Mouse (Mus musculus): ENCODE measurements around the gene Doc2a. TPM values are rescaled to one million over a fixed set of nuclear protein-coding genes. Genes with fewer than 3 reads are reported as not detected.

Gene Doc2a
- total RNA-seq, 2 experiments from 2014 or later = not detected

DNA sequence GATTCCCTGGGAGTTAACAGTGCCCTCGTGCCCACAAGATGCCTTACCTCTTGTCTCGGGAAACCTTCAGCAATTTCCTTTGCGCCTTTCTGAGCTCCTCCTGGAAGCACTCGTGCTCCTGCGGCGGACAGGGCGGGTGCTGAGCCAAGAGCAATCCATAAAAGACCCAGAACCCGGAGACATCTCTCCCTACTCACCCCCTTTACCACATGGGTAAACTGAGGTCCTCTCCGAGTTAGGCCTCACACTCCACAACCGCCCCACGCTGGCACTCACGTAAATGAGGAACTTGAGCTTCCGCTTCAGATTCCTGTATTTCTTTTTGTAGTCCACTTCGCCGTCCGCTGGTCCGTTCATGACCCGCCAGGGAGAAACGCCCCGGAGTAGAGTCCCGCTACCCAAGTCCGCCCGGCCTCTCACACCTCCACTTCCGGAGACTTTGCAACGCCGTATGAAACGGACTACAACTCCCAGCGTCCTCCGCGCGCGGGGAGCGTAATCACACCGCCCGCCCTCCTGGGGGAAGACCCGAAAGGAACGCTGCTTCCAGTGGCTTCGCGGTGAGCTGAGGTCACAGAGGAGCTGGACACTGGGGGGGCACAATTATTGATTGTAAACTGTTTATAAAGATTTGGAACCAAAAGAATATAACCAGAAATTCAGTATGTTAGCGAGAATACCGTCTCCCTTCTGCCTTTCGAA is 14.4 kb downstream of the Doc2a start, which contains the start of gene Hirip3:
Gene Hirip3 (plus strand): TSS at position 544 of the 702 bp plus-strand sequence.
- no peak for TF ChIP-seq CTCF (IDR thresholded peaks at IDR 0.05)
- intact Hi-C loops (cut with DNase I) = loop anchor here (2.0 to 5.0 kb wide), 2 partner anchors 21 to 39 kb away; no protein-coding TSS in a partner anchor
- Histone ChIP-seq H3K4me3 (peak within 1 kb of the TSS; percentile 87), H3K27ac (peak within 1 kb of the TSS; percentile 95)
- peak; percentile 97 for DNase-seq

DNA sequence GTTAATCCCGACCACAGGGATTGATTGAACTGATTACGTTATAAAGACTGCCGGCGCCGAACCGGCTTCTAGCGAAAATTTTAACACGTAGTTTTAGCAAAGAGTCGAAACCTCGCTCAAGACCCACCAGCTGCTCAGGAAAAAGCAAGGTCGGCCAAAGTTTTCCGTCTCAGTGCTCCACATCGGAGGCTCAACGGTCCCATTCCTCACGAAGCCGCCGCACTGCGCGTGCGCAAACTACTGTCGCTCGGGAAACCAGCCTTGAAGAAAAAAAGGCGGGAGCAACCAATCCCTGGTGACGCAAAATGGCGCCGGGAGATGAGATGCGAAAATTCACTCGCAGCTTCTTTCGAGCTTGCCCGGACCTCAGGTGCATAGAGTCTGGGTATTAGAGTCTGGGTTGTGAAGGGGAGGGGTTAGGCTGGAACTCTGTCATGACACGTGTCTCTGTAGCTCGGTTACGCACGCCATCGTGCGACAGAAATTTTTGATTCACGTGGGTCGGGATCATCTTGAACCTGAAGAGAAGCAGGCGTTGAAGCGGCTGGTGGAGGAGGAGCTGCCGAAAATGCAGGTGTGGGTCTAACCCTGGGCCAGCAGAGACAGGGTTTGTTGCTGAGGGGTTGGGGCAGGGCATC is 15.1 kb downstream of the Doc2a start, which contains the start of gene Ino80e:
Gene Ino80e (minus strand): TSS at position 231 of the 638 bp plus-strand sequence.
- peak within 1 kb of the TSS; percentile 95 for H3K27ac ChIP-seq
- H3K4me3 ChIP-seq = peak within 1 kb of the TSS; percentile 87
- intact Hi-C loops (cut with DNase I) = loop anchor here (2.0 to 5.0 kb wide), 2 partner anchors 21 to 40 kb away; no protein-coding TSS in a partner anchor
- DNase-seq = peak; percentile 95
- TF ChIP-seq CTCF (IDR thresholded peaks at IDR 0.05) = 0 out of 2 replicates have a peak, but pooled peaks have one; percentile 3

DNA sequence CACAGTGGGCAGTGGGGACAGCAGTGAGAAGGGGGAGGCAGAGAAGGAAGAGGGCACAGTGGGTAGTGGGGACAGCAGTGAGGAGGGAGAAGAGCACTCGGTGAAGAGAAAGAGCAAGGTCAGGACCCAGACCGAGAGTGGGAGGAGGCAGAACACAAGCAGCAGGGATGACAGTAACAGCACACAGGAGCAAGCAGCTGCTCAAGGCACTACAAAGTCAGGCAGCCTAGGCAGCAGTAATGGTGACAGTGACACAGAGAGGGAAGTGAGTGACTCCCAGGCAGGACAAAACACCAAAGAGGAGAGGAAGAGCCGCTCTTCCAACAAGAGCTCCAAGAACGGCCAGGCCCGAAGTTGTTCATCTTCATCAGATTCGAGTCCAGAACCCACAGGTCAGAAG is 16.6 kb downstream of the Doc2a start:
- no peak for DNase-seq
- no peak for TF ChIP-seq CTCF (IDR thresholded peaks at IDR 0.05)
- Histone ChIP-seq H3K27ac (no peak overlapping the region), H3K4me3 (no peak overlapping the region)
- intact Hi-C loops (cut with DNase I) = loop anchor here (2.0 to 5.0 kb wide), 2 partner anchors 19 to 41 kb away; no protein-coding TSS in a partner anchor

DNA sequence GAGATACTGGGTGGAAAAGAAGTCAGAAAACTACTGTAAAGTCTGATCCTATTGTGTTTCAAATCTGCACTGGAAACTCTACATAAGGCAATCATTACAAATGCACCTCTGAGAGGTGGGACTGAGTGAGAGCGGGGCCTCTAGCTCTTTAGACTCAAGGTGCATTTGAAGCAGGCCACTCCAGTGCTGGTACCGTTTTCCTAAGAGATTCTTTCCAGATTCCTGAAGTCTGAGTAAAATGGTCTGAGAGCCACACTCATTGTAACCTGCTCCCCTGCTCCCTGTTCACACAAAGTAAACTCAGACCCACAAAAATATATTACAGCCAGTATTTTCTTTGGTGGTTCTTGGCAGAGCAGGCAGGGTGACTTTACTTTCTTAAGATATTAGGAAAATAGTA is 20.3 kb downstream of the Doc2a start:
- Histone ChIP-seq H3K27ac (no peak overlapping the region), H3K4me3 (no peak overlapping the region)
- DNase-seq = no peak
- intact Hi-C loops (cut with DNase I) = no loop called here
- TF ChIP-seq CTCF (IDR thresholded peaks at IDR 0.05) = no peak

DNA sequence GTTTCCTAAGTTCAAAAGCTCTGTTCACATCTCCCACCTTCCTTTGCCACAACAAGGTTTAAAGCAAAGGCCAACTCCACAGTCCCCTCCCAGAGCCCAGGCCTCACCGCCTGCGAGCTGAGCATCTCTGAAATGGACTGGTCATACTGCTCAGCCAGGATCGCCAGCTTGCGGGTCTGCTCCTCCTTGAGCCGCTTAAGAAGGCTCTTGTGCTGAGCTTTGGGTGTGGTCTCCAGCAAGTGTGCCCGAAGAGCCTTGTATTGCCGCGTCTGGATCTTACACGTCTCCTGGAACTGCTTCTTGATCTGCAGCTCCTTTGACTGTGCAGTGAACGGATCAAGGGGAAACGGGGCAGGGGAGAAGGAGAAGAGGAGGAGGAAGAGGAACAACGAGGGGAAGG is 20.8 kb downstream of the Doc2a start:
- intact Hi-C loops (cut with DNase I) = no loop called here
- no peak for DNase-seq
- no peak for TF ChIP-seq CTCF (IDR thresholded peaks at IDR 0.05)

DNA sequence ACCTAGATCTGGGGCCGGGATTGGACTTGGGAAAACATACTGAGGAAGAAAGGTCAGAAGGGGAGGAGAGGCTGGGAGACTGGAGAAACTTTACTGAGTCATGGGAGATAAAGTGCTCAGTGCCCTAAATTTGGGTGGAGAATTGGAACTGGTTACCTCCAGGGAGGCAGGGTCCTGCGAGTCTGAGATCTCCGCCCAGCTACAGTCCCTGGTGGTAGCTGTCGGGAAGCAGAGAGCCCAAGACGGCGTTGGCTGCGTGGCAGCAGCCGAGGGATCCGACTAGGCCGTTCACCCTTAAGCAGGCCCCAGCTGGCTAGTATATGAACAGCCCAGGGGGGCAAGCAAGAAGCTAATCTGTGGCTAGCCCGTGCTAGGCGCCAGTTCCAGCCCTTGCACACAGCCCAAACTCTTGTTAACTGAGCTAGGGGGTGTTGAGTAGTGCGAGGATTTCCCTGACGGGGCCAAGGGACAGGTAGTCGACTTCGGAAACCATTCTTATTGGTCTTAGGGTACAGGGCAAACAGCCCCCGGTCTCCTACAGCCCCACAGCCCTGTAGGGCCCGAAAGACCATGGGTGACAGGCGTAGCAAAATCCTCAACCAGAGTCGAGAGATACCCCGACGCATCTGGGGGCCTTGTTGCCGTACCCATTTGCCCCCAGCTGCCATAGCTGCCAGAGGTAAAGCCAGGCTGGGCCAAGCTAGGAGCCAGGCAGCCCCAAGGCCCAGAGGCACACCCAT is 22.7 kb downstream of the Doc2a start:
- intact Hi-C loops (cut with DNase I) = no loop called here
- TF ChIP-seq CTCF (IDR thresholded peaks at IDR 0.05) = no peak

More for the DNA sequence above, 20.8 kb downstream of the Doc2a start:
- Histone ChIP-seq H3K27ac (no peak overlapping the region), H3K4me3 (no peak overlapping the region)

DNA sequence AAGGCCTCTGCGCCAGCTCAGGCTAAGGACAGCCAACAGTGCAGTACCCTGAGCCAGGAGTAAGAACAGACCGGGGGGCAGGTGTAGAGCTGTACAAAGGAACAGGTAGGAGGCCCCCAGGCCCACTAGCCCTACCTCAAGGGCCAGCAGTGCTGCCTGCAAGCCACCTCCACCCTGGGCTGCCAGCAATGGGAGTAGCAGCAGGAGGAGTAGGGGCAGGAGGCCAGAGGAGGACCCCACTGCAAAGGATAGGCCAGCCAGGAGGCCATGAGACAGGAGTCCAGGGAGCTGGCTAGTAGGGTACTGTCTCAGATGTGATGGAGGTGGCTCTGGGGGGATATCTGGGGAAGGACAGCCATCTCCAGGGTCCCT is 23.3 kb downstream of the Doc2a start:
- TF ChIP-seq CTCF (IDR thresholded peaks at IDR 0.05) = no peak
- no peak for DNase-seq
- intact Hi-C loops (cut with DNase I) = no loop called here
- no peak overlapping the region for H3K4me3 ChIP-seq
- peak overlapping the region; percentile 35 for H3K27ac ChIP-seq

More for the DNA sequence above, 22.7 kb downstream of the Doc2a start:
- peak overlapping the region; percentile 35 for H3K27ac ChIP-seq
- H3K4me3 ChIP-seq = no peak overlapping the region
- no peak for DNase-seq

DNA sequence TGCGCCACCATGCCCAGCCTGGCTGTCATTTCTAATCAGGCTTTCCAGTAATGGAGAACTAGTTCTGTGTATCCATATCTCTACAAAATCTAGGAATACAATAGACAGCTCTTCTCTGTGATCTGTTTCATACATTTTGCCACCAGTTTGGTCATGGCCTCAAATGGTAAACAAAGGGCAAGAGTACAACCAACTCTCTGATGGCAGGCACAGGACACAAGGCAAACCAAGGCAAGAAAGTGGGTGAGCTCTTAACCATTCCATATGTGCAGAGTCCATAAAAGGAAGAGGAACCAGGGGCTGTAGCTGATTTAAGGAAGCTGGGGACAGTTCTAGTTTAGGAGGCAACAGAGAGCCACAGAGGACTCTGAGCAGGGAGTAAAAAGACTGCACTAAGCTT is 30.0 kb downstream of the Doc2a start:
- intact Hi-C loops (cut with DNase I) = no loop called here
- no peak for DNase-seq
- Histone ChIP-seq H3K27ac (no peak overlapping the region), H3K4me3 (no peak overlapping the region)
- no peak for TF ChIP-seq CTCF (IDR thresholded peaks at IDR 0.05)

DNA sequence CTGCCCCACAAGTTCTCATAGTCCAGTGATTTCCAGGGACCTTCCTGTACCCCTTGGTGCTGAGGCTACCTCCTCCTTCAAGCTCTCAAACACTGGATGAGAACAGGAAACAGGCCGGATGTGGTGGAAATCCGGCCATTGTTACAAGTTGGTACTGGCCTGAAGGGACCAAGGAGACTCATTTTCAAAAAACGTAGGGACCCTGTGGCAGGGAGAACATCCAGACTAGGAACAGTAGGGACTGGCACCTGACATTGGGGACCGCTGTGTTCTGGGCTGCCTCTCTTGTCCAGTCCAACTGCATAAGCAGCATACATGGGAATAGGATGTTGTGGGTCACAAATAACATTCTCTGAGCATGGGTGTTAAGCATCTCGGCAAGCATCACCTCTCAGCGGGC is 33.8 kb downstream of the Doc2a start:
- TF ChIP-seq CTCF (IDR thresholded peaks at IDR 0.05) = no peak
- intact Hi-C loops (cut with DNase I) = loop anchor here (5.0 kb wide), 1 partner anchor 59 kb away; no protein-coding TSS in a partner anchor
- DNase-seq = no peak
- peak overlapping the region; percentile 94 for H3K4me3 ChIP-seq
- H3K27ac ChIP-seq = peak overlapping the region; percentile 97

DNA sequence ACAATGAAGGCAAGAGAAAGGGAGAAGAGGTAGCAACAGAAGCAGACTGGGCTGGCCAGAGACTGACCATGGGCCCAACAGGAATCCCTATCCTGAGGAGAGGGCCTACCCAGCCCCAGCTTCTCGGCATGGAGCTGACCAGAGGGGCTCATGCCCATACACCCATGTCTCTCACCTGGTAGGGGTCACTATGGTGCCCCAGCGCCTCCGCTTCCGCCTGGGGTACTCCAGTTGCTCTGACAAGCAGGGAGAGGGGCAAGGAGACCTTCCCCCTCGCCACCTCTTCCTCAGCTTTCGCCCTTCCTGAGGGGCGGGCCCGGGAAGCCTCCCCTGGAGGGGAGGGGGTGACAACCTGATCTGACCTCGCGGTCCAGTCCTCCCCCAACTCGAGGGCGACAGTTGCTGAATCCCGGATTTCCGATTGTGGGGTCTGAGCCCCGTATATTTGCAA is 36.5 kb downstream of the Doc2a start:
- Histone ChIP-seq H3K27ac (peak overlapping the region; percentile 97), H3K4me3 (peak overlapping the region; percentile 94)
- intact Hi-C loops (cut with DNase I) = loop anchor here (2.0 to 5.0 kb wide), 3 partner anchors 15 to 61 kb away; partner anchors contain the start of gene Ino80e
- no peak for TF ChIP-seq CTCF (IDR thresholded peaks at IDR 0.05)
- DNase-seq = peak; percentile 30

DNA sequence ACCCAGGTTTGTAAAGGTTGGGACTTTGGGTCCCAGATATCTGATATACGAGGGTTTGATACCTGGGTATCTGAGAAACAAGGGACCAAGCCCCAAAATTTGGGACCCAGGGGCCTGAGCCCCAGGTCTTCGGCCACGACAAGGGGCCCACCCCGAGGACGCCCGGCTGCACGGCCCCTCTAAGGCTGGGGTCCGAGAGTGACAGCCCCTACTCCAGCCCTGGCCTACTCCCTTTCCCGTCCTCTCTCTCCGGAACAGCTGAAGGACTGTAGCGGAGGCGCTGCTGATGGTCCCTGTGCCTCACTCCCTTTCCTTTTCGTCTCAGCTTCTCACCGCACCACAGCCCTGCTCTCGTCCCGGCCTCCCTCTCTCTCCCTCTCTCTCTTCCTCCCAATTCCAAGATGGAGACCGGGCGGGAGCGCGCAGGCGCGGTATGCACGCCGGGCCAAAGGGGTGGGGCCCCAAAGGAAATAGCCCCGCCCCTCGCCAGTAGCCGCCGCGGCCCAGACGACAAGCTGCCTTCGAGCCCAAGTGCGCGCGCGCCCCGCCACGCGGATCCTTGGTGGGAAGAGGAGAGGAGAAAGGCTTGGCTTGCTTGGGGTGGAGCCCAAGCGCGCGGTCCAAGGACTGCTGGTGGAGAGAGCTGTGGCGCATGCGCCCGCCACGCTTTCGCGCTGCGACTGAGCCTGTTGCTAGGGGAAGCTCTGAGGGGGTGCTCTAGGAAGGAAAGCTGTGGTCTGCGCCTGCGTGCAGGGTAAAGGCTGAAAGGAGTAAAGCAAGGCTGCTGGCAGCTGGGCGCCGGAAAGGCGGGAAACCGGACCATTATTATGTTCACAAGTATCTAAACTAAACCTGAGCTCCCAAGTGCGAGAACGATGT is 37.3 kb downstream of the Doc2a start, which contains the start of gene Taok2:
Gene Taok2 (minus strand): TSS at position 418 of the 879 bp plus-strand sequence.
- TF ChIP-seq CTCF (IDR thresholded peaks at IDR 0.05) = no peak
- peak within 1 kb of the TSS; percentile 97 for H3K27ac ChIP-seq
- peak within 1 kb of the TSS; percentile 94 for H3K4me3 ChIP-seq
- DNase-seq = peak; percentile 98
- intact Hi-C loops (cut with DNase I) = loop anchor here (2.0 to 5.0 kb wide), 2 partner anchors 14 to 62 kb away; no protein-coding TSS in a partner anchor
